Mouse (Mus musculus) liver, adult (tissue): Measurements from ENCODE around the gene Mllt10.

Experiments
- GATA4 ChIP-seq: IDR thresholded peaks from 2 replicates; pipeline ENCODE4 v1.6.1; 2014; ENCODE audit warnings: mild to moderate bottlenecking, low read length; ENCODE audit not compliant: insufficient replicate concordance

Mllt10 gene

GRCm38 (mm10) chr2:18055929-18056785 lies 1.1 kb downstream of the Mllt10 start:
- TF ChIP-seq GATA4: no peak

- peak; percentile 27; the same call in 1 of the 2 replicates for TF ChIP-seq GATA4
These were observed 1.8 kb downstream of the Mllt10 start for GRCm38 (mm10) chr2:18056786-18057255.

GRCm38 (mm10) chr2:18057336-18058145 lies 2.5 kb downstream of the Mllt10 start:
- no peak for TF ChIP-seq GATA4

GRCm38 (mm10) chr2:18058146-18058708 lies 3.2 kb downstream of the Mllt10 start:
- no peak for TF ChIP-seq GATA4

GRCm38 (mm10) chr2:18059063-18059462 lies 4.0 kb downstream of the Mllt10 start:
- TF ChIP-seq GATA4: no peak

GRCm38 (mm10) chr2:18059891-18060290 lies 4.9 kb downstream of the Mllt10 start:
- no peak for TF ChIP-seq GATA4

GRCm38 (mm10) chr2:18060396-18060795 lies 5.4 kb downstream of the Mllt10 start:
- no peak for TF ChIP-seq GATA4

- TF ChIP-seq GATA4: no peak
These were observed 8.8 kb downstream of the Mllt10 start for GRCm38 (mm10) chr2:18063763-18064251.

- no peak; the same call in 1 of the 2 replicates for TF ChIP-seq GATA4
These were observed 9.4 kb downstream of the Mllt10 start for GRCm38 (mm10) chr2:18064356-18064858.

GRCm38 (mm10) chr2:18064941-18065707 lies 10.1 kb downstream of the Mllt10 start:
- TF ChIP-seq GATA4: no peak

- TF ChIP-seq GATA4: no peak
These were observed 10.6 kb downstream of the Mllt10 start for GRCm38 (mm10) chr2:18065708-18066030.

- TF ChIP-seq GATA4: no peak
These were observed 11.4 kb downstream of the Mllt10 start for GRCm38 (mm10) chr2:18066436-18066835.

- no peak for TF ChIP-seq GATA4
These were observed 13.2 kb downstream of the Mllt10 start for GRCm38 (mm10) chr2:18068071-18068796.

- no peak for TF ChIP-seq GATA4
These were observed 16.9 kb downstream of the Mllt10 start for GRCm38 (mm10) chr2:18071947-18072346.
